Mouse (Mus musculus): ENCODE measurements around the gene Olfr114.

Olfr114 gene

DNA sequence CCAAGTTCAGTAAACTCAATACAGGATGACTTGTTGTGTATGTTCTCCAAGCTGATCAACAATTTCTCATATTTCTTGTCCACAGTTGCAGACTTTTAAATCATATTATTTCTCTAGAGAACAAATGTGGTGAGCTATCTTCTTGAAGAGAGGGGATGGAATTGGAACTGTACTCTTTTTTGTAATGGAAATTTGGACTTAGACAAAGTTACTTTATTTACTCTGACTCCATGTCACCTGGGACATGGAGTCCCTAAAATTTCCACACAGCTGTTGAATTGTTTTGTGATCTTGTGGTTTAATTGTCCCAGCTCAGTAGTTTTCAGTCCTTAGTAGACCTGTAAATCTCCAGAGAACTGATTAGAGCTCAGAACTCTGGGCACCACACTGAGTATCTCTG, at the start of gene Olfr114:
Olfr114 (minus strand) TSS at position 101 of the 400 bp plus-strand sequence.
- DNase-seq (ENCODE audit: low spot score in 2 of 2) = no peak

DNA sequence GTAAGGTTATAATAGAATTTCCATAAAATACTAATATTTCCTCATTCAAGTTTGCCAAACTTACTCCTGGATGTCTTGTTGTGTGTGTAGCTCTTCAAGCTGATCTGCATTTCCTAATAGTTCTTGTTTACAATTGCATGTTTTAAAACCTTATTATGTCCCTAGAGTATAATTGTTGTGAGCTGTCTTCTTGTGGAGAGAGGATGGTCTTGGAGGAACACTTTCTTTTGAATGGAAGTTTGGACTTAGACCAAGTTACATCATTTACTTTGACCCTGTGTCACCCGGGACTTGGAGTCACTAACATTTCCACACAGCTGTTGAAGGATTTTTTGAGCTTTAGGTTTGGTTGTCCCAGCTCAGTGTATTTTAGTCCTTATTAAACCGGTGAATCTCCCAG, 34.5 kb upstream of the Olfr114 start, which contains the start of the genes Olfr115 and Olfr116:
Olfr115 (minus strand) TSS at position 101 of the 400 bp plus-strand sequence.
Olfr116 (minus strand) TSS at position 191 of the 400 bp plus-strand sequence.
- DNase-seq (ENCODE audit: low spot score in 2 of 2) = no peak

DNA sequence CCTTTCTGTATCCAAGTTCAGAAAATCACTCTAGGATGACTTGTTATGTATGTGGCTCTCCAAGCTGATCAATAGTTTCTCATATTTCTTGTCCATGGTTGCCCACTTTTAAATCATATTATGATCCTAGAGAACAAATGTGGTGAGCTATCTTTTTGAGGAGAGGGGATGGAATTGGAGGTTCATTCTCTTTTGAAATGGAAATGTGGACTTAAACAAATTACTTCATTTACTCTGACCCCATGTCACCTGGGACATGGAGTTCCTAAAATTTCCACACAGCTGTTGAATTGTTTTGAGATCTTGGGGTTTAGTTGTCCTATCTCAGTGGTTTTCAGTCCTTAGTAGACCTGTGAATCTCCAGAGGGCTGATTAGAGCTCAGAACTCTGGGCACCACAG, 15.0 kb downstream of the Olfr114 start, which contains the start of gene Olfr113:
Olfr113 (minus strand) TSS at position 101 of the 400 bp plus-strand sequence.
- DNase-seq (ENCODE audit: low spot score in 2 of 2) = no peak

DNA sequence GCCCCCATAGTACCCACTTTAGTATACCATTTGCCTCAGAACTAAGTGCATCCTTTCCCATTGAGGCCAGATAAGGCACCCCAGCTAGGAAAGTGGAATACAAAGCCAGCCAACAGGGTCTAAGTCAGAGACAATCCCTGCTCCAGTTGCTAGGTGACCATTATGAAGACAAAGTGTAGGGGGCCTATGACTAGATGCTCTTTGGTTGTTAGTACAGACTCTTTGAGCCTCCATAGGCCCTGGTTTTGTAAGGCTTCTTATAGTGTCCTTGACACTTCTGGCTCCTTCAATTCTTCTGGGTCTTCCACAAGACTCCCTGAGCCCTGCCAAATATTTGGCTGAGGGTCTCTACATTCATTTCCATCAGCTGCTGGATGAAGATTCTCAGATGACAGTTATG, 23.2 kb downstream of the Olfr114 start, which contains the start of gene Olfr112:
Olfr112 (minus strand) TSS at position 101 of the 400 bp plus-strand sequence.
- DNase-seq (ENCODE audit: low spot score in 2 of 2) = no peak

DNA sequence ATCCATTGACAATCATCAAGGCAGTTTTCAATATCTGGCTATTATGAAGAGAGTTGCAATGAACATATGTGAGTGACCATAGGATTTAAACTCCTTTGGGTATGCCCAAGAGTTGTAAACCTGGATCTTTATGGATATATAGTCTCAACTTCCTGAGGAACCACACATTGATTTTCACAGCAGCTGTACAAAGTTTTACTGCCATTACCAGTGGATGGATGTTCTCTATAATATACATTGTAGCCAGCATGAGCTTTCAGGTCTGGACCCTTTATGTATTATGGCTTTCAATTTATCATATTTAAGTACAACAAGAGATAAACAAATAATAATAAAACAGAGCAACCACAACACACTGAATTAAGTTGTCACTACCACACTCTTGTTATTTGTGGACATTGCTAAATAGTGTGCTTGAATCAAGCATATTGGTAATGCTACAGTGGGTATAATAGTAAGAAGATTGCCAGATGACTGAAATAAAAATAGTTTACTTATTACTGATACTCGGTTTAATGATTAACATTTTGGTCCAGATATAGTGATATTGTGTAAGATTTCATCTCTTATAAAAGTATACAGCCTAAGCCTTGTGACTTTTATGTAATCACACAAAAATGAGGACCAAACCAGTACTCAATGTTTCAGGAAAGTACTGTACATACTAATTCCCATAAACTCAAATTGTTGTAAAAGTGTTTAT, 33.5 kb downstream of the Olfr114 start:
- DNase-seq (ENCODE audit: low spot score in 2 of 2) = no peak

DNA sequence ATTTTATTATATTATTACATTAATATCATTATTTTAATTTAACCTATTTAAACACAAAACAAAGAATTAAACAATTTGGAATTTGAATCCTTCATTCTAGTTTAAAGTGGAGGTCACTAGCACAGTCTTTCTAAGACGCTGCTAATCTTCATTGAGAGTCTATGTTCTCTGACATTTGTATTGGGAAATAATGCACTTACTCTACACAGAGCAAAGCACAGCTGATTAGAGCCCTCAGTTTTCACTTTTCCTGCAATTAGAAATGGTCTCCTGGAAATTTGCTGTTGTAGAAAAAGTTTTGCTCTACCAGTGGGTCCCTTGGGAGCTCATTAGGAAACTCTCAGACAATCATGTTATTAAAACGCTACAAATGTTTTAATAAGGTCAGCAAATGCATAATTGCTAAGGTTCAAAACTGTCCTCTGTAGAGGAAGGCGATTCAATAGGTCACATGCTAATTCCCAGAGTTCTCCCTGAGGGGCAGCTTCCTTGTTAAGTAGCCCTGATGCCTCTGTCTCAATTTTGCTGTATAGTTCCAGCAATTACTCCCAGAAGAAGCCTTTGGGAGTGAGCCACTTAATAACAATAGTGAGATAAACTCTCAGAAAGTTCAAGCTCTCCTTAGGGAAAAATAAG, 48.6 kb downstream of the Olfr114 start:
- DNase-seq (ENCODE audit: low spot score in 2 of 2) = no peak

DNA sequence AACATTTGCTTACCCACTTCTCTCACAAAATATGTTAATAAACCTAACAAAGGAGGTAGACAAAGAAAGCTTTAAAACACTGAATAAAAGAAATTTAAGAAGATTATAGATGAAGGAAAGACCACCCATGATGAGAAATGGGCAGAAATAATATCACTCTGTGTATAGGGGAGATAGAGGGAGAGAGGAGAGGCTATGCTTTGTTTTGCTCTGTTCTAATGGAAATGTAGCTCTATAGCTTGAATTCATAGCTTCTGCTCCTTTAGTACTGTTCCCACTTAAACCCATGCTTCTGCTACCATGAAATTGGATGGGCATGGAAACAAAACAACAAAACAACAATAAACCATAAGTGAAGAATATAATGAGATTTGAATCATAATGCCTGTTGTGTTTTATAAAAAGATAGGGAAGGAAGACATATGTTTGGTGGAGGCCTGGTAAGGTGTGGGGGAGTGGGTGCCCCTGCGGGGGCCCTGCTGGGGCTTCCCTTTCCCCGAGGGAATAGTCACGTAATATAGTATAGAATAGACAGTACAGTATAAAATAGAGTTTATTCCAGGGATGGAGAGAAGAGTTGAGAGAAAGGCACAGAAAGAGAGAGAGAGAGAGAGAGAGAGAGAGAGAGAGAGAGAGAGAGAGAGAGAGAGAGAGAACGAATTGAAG, 51.0 kb downstream of the Olfr114 start:
- no peak for DNase-seq (ENCODE audit: low spot score in 2 of 2)
